Comparison of ENCODE assay signal across 9 mouse cellular contexts in the genomic region with DNA sequence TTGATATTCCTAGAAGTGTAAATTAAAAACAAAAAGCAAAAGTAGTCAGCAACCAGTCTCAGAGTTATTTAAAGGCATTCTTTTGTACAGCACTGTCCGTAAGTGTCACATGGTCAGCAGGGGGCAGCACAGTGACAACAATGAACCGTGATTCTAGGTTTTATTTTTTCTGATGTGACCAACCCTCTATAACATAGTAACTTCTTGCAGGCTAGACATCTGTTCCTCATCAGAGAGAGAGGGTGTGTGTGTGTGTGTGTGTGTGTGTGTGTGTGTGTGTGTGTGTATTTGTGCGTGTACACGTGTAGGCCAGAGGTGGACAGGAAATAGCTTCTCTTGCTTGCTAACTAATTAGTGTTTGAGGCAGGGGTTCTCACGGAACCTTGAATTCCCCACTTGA. TPM values are rescaled to one million over a fixed set of nuclear protein-coding genes. Genes with fewer than 3 reads are reported as not detected.
A peak's percentile ranks its signal among the peaks of the same experiment; 100 is the strongest.
DNase-seq lines count a peak whose midpoint lies in the region; ATAC-seq and TF ChIP-seq lines count a peak whose summit lies in the region.
"Had no signal": no experiment of that assay in that cellular context is flagged by ENCODE, and none has a peak within 500 bp of the region (broad histone marks: within the 10 kb centered on the region; RNA-seq: fewer than 3 reads in every experiment).

No protein-coding gene starts in this region.

- H3K36me3 ChIP-seq in forebrain, embryonic 12.5 days (replicated peaks) = peaks cover 9% of the 10 kb centered on the region
- H3K36me3 ChIP-seq in forebrain, embryonic 16.5 days (ENCODE audit: control insufficient read depth, insufficient read depth) = no peaks in the 10 kb centered on the region
- no peaks in the 10 kb centered on the region for H3K36me3 ChIP-seq in lung, postnatal 0 days (ENCODE audit: insufficient read depth, low read length)
- H3K36me3 ChIP-seq in spleen, adult 2 months (ENCODE audit: control insufficient read depth, insufficient read depth, low read length) = no peaks in the 10 kb centered on the region
- H3K36me3 ChIP-seq: G1E had no signal

- no peaks in the 10 kb centered on the region for H3K27me3 ChIP-seq in forebrain, embryonic 12.5 days
- H3K27me3 ChIP-seq in forebrain, embryonic 16.5 days (replicated peaks; ENCODE audit: control insufficient read depth, insufficient read depth, low read length) = no peaks in the 10 kb centered on the region
- no peaks in the 10 kb centered on the region for H3K27me3 ChIP-seq in lung, postnatal 0 days (replicated peaks; ENCODE audit: insufficient read depth, low read length)
- no peaks in the 10 kb centered on the region for H3K27me3 ChIP-seq in spleen, adult 2 months (ENCODE audit: control insufficient read depth, insufficient read depth, low read length)

- TF ChIP-seq CTCF in lung, postnatal 0 days (IDR thresholded peaks at IDR 0.05) = peak; percentile 68
- peak; percentile 31; the same call in 1 of the 2 replicates for TF ChIP-seq CTCF in spleen, adult 2 months (IDR thresholded peaks at IDR 0.05; ENCODE audit: extremely low read depth, insufficient read depth, insufficient read length, insufficient replicate concordance)

- no peak overlapping the region for H3K27ac ChIP-seq in forebrain, embryonic 12.5 days
- H3K27ac ChIP-seq in forebrain, embryonic 16.5 days (ENCODE audit: low read length) = no peak overlapping the region
- no peak overlapping the region for H3K27ac ChIP-seq in lung, postnatal 0 days (ENCODE audit: low read length)
- no peak overlapping the region for H3K27ac ChIP-seq in spleen, adult 2 months (ENCODE audit: insufficient read depth, low read length)

- no peak for TF ChIP-seq EP300 in lung, postnatal 0 days (IDR thresholded peaks at IDR 0.05)

- H3K9ac ChIP-seq in forebrain, embryonic 12.5 days = no peak overlapping the region
- no peak overlapping the region for H3K9ac ChIP-seq in forebrain, embryonic 16.5 days (replicated peaks; ENCODE audit: low read depth, low read length)
- H3K9ac ChIP-seq in lung, postnatal 0 days (replicated peaks; ENCODE audit: low read depth) = no peak overlapping the region

- no peaks in the 10 kb centered on the region for H3K9me3 ChIP-seq in forebrain, embryonic 12.5 days
- no peaks in the 10 kb centered on the region for H3K9me3 ChIP-seq in forebrain, embryonic 16.5 days (ENCODE audit: control insufficient read depth, low read length)
- no peaks in the 10 kb centered on the region for H3K9me3 ChIP-seq in lung, postnatal 0 days (ENCODE audit: low read length)
- H3K9me3 ChIP-seq: G1E had no signal

- ATAC-seq in forebrain, embryonic 12.5 days (ENCODE audit: low FRiP score) = 0 out of 2 replicates have a peak, but pooled peaks have one; percentile 44
- ATAC-seq in forebrain, embryonic 16.5 days = no peak
- ATAC-seq in lung, postnatal 0 days = peak; percentile 40

- peak; percentile 92 for DNase-seq in 3T3-L1 (ENCODE audit: low read depth, low spot score)
- DNase-seq in adrenal gland, postnatal 25 days = peak; percentile 66
- peak; percentile 48 for DNase-seq in fibroblast of lung, adult 2 months (ENCODE audit: low read depth)
- DNase-seq in kidney, postnatal 14 days = peak; percentile 55
- peak; percentile 65 for DNase-seq in lung, postnatal 0 days (ENCODE audit: low spot score)
- DNase-seq in spleen, adult 2 months (ENCODE audit: low read depth in 1 of 2, low spot score in 2 of 2) = peak; percentile 11 to 39

- no peak for TF ChIP-seq POLR2A in spleen, adult 2 months (IDR thresholded peaks at IDR 0.05; ENCODE audit: low read depth, low read length)

- H3K4me3 ChIP-seq in forebrain, embryonic 12.5 days (replicated peaks) = no peak overlapping the region
- no peak overlapping the region for H3K4me3 ChIP-seq in forebrain, embryonic 16.5 days (replicated peaks; ENCODE audit: low read length)
- no peak overlapping the region for H3K4me3 ChIP-seq in lung, postnatal 0 days (ENCODE audit: low read depth, low read length)
- no peak overlapping the region for H3K4me3 ChIP-seq in spleen, adult 2 months (ENCODE audit: extremely low read depth, insufficient read depth, insufficient read length)

- no peaks in the 10 kb centered on the region for H3K4me1 ChIP-seq in forebrain, embryonic 12.5 days
- H3K4me1 ChIP-seq in forebrain, embryonic 16.5 days (replicated peaks; ENCODE audit: control insufficient read depth, insufficient read depth, low read length) = no peaks in the 10 kb centered on the region
- H3K4me1 ChIP-seq in lung, postnatal 0 days (ENCODE audit: insufficient read depth, low read depth, low read length) = no peaks in the 10 kb centered on the region
- H3K4me1 ChIP-seq in spleen, adult 2 months (ENCODE audit: control insufficient read depth, insufficient read depth, insufficient read length) = peaks cover 2% of the 10 kb centered on the region; the same call in 1 of the 2 replicates

- WGBS in forebrain, embryonic 12.5 days = 76% methylated on average over 5 of the region's 5 CpGs
- 70% methylated on average over 5 of the region's 5 CpGs for WGBS in forebrain, embryonic 16.5 days
- WGBS in lung, postnatal 0 days = 56% methylated on average over 5 of the region's 5 CpGs
- WGBS in spleen, adult 2 months = 56% methylated on average over 5 of the region's 5 CpGs

- H3K4me2 ChIP-seq in forebrain, embryonic 12.5 days = no peak overlapping the region
- no peak overlapping the region for H3K4me2 ChIP-seq in forebrain, embryonic 16.5 days (ENCODE audit: low read length)
- H3K4me2 ChIP-seq in lung, postnatal 0 days (replicated peaks; ENCODE audit: low read depth, low read length) = no peak overlapping the region

RNA-seq across cellular contexts. Expression of gene Neto2, which starts 38.7 kb away (rescaled TPM):
- polyA plus RNA-seq in forebrain, embryonic 12.5 days (2016; fragmentation: Nextera tagmentation; extraction: Ambion mirVana) = 41.1 and 42.3 TPM in 2 replicates
- 77.2 and 87.7 TPM in 2 replicates for polyA plus RNA-seq in forebrain, embryonic 16.5 days (2015; fragmentation: Nextera tagmentation; extraction: Ambion mirVana)
- total RNA-seq in adrenal gland, postnatal 25 days (2021) = 3.9 and 5.0 TPM in 2 replicates
- polyA plus RNA-seq in lung, postnatal 0 days (2015; fragmentation: Nextera tagmentation; extraction: Ambion mirVana) = 0.88 and 1.5 TPM in 2 replicates
- 0.23 and 0.29 TPM in 2 replicates for polyA plus RNA-seq in spleen, adult 2 months (2012; rRNA removed)
- polyA plus RNA-seq: G1E had no signal

Comparison
In these comparisons a context has a peak if more than half of its experiments do, and no peak if none do; other contexts are left out.
1. DNase-seq: peak in every context shown above with its lines; median percentile 92 in 3T3-L1; 66 in adrenal gland, postnatal 25 days; 65 in lung, postnatal 0 days; 55 in kidney, postnatal 14 days; 48 in fibroblast of lung, adult 2 months; 25 in spleen, adult 2 months.
2. RNA of gene Neto2, which starts 38.7 kb away (polyA plus RNA-seq): 77.2 to 87.7 TPM in forebrain, embryonic 16.5 days and 41.1 to 42.3 TPM in forebrain, embryonic 12.5 days; 0.88 to 1.5 TPM in lung, postnatal 0 days and 0.23 to 0.29 TPM in spleen, adult 2 months; every median in the first group is over 10 times any median in the second.